Comparison of ENCODE assay signal across 7 mouse cellular contexts in the genomic region with DNA sequence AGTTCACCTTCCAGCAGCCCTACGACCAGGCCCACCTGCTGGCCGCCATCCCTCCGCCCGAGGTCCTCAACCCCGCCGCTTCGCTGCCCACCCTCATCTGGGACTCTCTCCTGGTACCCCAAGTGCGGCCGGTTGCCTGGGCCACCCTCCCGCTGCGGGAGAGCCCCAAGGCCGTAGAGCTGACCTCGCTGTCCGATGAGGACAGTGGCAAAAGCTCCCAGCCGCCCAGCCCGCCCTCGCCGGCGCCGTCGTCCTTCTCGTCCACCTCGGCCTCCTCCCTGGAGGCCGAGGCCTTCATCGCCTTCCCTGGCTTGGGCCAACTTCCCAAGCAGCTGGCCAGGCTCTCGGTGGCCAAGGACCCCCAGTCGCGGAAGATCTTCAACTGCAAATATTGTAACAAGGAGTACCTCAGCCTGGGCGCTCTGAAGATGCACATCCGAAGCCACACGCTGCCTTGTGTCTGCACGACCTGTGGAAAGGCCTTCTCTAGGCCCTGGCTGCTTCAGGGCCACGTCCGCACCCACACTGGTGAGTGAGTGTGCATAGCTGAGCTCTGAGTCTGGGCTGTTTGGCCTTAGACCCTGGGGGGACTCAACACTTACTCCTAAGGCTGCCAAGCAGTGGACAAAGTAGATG. TPM values are rescaled to one million over a fixed set of nuclear protein-coding genes. Genes with fewer than 3 reads are reported as not detected.
DNase-seq lines count a peak whose midpoint lies in the region; ATAC-seq and TF ChIP-seq lines count a peak whose summit lies in the region.

No protein-coding gene starts in this region.

- H3K9ac ChIP-seq in embryonic facial prominence, embryonic 12.5 days, result peak overlapping the region; percentile 86
- H3K9ac ChIP-seq in hindbrain, embryonic 14.5 days, result peak overlapping the region; percentile 56
- peak overlapping the region; percentile 23; the same call in 1 of the 2 replicates for H3K9ac ChIP-seq in midbrain, embryonic 15.5 days

- no peak for ATAC-seq in embryonic facial prominence, embryonic 12.5 days (ENCODE audit: insufficient number of reproducible peaks, insufficient read depth, low FRiP score, low TSS enrichment)
- ATAC-seq in hindbrain, embryonic 14.5 days (ENCODE audit: low FRiP score), result no peak
- ATAC-seq in midbrain, embryonic 15.5 days (replicated peaks), result peak; percentile 7; the same call in 1 of the 2 replicates

- H3K4me3 ChIP-seq in spleen, adult 2 months (ENCODE audit: extremely low read depth, insufficient read depth, insufficient read length), result peak overlapping the region; percentile 36
- peak overlapping the region; percentile 79 for H3K4me3 ChIP-seq in embryonic facial prominence, embryonic 12.5 days
- peak overlapping the region; percentile 44 for H3K4me3 ChIP-seq in hindbrain, embryonic 14.5 days (replicated peaks; ENCODE audit: low read length)
- peak overlapping the region; percentile 46 for H3K4me3 ChIP-seq in midbrain, embryonic 15.5 days
- no peak overlapping the region for H3K4me3 ChIP-seq in cerebellum, adult 2 months (replicated peaks; ENCODE audit: insufficient read depth, low read depth, low read length)

- no peak for TF ChIP-seq CTCF in spleen, adult 2 months (IDR thresholded peaks at IDR 0.05; ENCODE audit: extremely low read depth, insufficient read depth, insufficient read length, insufficient replicate concordance)
- no peak for TF ChIP-seq CTCF in cerebellum, adult 2 months (IDR thresholded peaks at IDR 0.05; ENCODE audit: borderline replicate concordance, insufficient read depth, low read depth, low read length)

- H3K27ac ChIP-seq in spleen, adult 2 months (ENCODE audit: insufficient read depth, low read length), result peak overlapping the region; percentile 4; the same call in 1 of the 2 replicates
- peak overlapping the region; percentile 96 for H3K27ac ChIP-seq in embryonic facial prominence, embryonic 12.5 days
- no peak overlapping the region for H3K27ac ChIP-seq in hindbrain, embryonic 14.5 days
- H3K27ac ChIP-seq in midbrain, embryonic 15.5 days, result no peak overlapping the region
- H3K27ac ChIP-seq in cerebellum, adult 2 months (ENCODE audit: insufficient read depth, low read length), result no peak overlapping the region

- peaks cover 6% of the 10 kb centered on the region for H3K4me1 ChIP-seq in spleen, adult 2 months (ENCODE audit: control insufficient read depth, insufficient read depth, insufficient read length)
- H3K4me1 ChIP-seq in embryonic facial prominence, embryonic 12.5 days, result peaks cover 42% of the 10 kb centered on the region
- H3K4me1 ChIP-seq in hindbrain, embryonic 14.5 days (replicated peaks; ENCODE audit: control insufficient read depth, insufficient read depth, low read length), result peaks cover 14% of the 10 kb centered on the region
- H3K4me1 ChIP-seq in midbrain, embryonic 15.5 days, result peaks cover 25% of the 10 kb centered on the region
- peaks cover 8% of the 10 kb centered on the region for H3K4me1 ChIP-seq in cerebellum, adult 2 months (ENCODE audit: control insufficient read depth, insufficient read depth, low read length)

- 77% methylated on average over 34 of the region's 34 CpGs for WGBS in spleen, adult 2 months
- 5% methylated on average over 34 of the region's 34 CpGs for WGBS in embryonic facial prominence, embryonic 12.5 days
- WGBS in hindbrain, embryonic 14.5 days, result 28% methylated on average over 32 of the region's 34 CpGs
- WGBS in midbrain, embryonic 15.5 days, result 32% methylated on average over 34 of the region's 34 CpGs
- WGBS in cerebellum, adult 2 months, result 60% methylated on average over 33 of the region's 34 CpGs

- H3K27me3 ChIP-seq in spleen, adult 2 months (ENCODE audit: control insufficient read depth, insufficient read depth, low read length), result no peaks in the 10 kb centered on the region
- peaks cover 14% of the 10 kb centered on the region for H3K27me3 ChIP-seq in embryonic facial prominence, embryonic 12.5 days
- peaks cover 50% of the 10 kb centered on the region for H3K27me3 ChIP-seq in hindbrain, embryonic 14.5 days (ENCODE audit: control insufficient read depth, insufficient read depth, low read length)
- peaks cover 49% of the 10 kb centered on the region for H3K27me3 ChIP-seq in midbrain, embryonic 15.5 days (replicated peaks)
- no peaks in the 10 kb centered on the region for H3K27me3 ChIP-seq in cerebellum, adult 2 months (ENCODE audit: control insufficient read depth, insufficient read depth, low read length)

- peak in 1 of 2 experiments; percentile 13 for DNase-seq in spleen, adult 2 months (ENCODE audit: low read depth in 1 of 2, low spot score in 2 of 2)
- no peak for DNase-seq in spleen, postnatal 14 days (ENCODE audit: low spot score in 2 of 2)
- DNase-seq in hindbrain, embryonic 14.5 days (ENCODE audit: low spot score), result no peak
- no peak for DNase-seq in cerebellum, adult 2 months
- no peak for DNase-seq in urinary bladder, adult 2 months (ENCODE audit: low spot score)

- H3K9me3 ChIP-seq in embryonic facial prominence, embryonic 12.5 days, result no peaks in the 10 kb centered on the region
- H3K9me3 ChIP-seq in hindbrain, embryonic 14.5 days (ENCODE audit: control insufficient read depth, low read length), result no peaks in the 10 kb centered on the region
- H3K9me3 ChIP-seq in midbrain, embryonic 15.5 days, result no peaks in the 10 kb centered on the region

- no peaks in the 10 kb centered on the region for H3K36me3 ChIP-seq in spleen, adult 2 months (ENCODE audit: control insufficient read depth, insufficient read depth, low read length)
- peaks cover 20% of the 10 kb centered on the region for H3K36me3 ChIP-seq in embryonic facial prominence, embryonic 12.5 days
- no peaks in the 10 kb centered on the region for H3K36me3 ChIP-seq in hindbrain, embryonic 14.5 days (replicated peaks; ENCODE audit: control insufficient read depth, insufficient read depth)
- H3K36me3 ChIP-seq in midbrain, embryonic 15.5 days (replicated peaks), result no peaks in the 10 kb centered on the region

- H3K4me2 ChIP-seq in embryonic facial prominence, embryonic 12.5 days (replicated peaks), result peak overlapping the region; percentile 82
- H3K4me2 ChIP-seq in hindbrain, embryonic 14.5 days (replicated peaks), result peak overlapping the region; percentile 95
- peak overlapping the region; percentile 87 for H3K4me2 ChIP-seq in midbrain, embryonic 15.5 days

- no peak for TF ChIP-seq POLR2A in spleen, adult 2 months (IDR thresholded peaks at IDR 0.05; ENCODE audit: low read depth, low read length)
- TF ChIP-seq POLR2A in cerebellum, adult 2 months (IDR thresholded peaks at IDR 0.05; ENCODE audit: borderline replicate concordance, insufficient read depth, low read length), result no peak

RNA-seq across cellular contexts. Expression of a gene that starts 0.8 kb away (rescaled TPM):
- 21.0 and 28.1 TPM in 2 replicates for polyA plus RNA-seq in spleen, adult 2 months (2012; rRNA removed)
- polyA plus RNA-seq in embryonic facial prominence, embryonic 12.5 days (2016; fragmentation: Nextera tagmentation; extraction: Ambion mirVana), result 76.3 and 83.4 TPM in 2 replicates
- 5.5 and 7.5 TPM in 2 replicates for polyA plus RNA-seq in hindbrain, embryonic 14.5 days (2014; fragmentation: Nextera tagmentation; extraction: Ambion mirVana)
- 5.1 and 6.4 TPM in 2 replicates for polyA plus RNA-seq in midbrain, embryonic 15.5 days (2015; fragmentation: Nextera tagmentation; extraction: Ambion mirVana)
- polyA plus RNA-seq in cerebellum, adult 2 months (2012; rRNA removed), result 1.1 and 1.9 TPM in 2 replicates
- polyA plus RNA-seq in urinary bladder, adult 2 months (2012; rRNA removed), result 21.3 and 31.0 TPM in 2 replicates

RNA-seq across cellular contexts. Expression of a gene that starts 46.1 kb away (rescaled TPM):
- polyA plus RNA-seq in spleen, adult 2 months (2012; rRNA removed), result 23.3 and 25.5 TPM in 2 replicates
- polyA plus RNA-seq in embryonic facial prominence, embryonic 12.5 days (2016; fragmentation: Nextera tagmentation; extraction: Ambion mirVana), result 14.3 and 16.3 TPM in 2 replicates
- 27.3 and 29.6 TPM in 2 replicates for polyA plus RNA-seq in hindbrain, embryonic 14.5 days (2014; fragmentation: Nextera tagmentation; extraction: Ambion mirVana)
- 34.3 and 34.7 TPM in 2 replicates for polyA plus RNA-seq in midbrain, embryonic 15.5 days (2015; fragmentation: Nextera tagmentation; extraction: Ambion mirVana)
- polyA plus RNA-seq in cerebellum, adult 2 months (2012; rRNA removed), result 80.2 and 88.0 TPM in 2 replicates
- polyA plus RNA-seq in urinary bladder, adult 2 months (2012; rRNA removed), result 15.1 and 15.2 TPM in 2 replicates

RNA-seq across cellular contexts. Expression of a gene that starts 46.3 kb away (rescaled TPM):
- polyA plus RNA-seq in spleen, adult 2 months (2012; rRNA removed), result 88.0 and 95.4 TPM in 2 replicates
- polyA plus RNA-seq in embryonic facial prominence, embryonic 12.5 days (2016; fragmentation: Nextera tagmentation; extraction: Ambion mirVana), result 94.4 and 96.9 TPM in 2 replicates
- polyA plus RNA-seq in hindbrain, embryonic 14.5 days (2014; fragmentation: Nextera tagmentation; extraction: Ambion mirVana), result 110 and 115 TPM in 2 replicates
- 131 and 140 TPM in 2 replicates for polyA plus RNA-seq in midbrain, embryonic 15.5 days (2015; fragmentation: Nextera tagmentation; extraction: Ambion mirVana)
- 101 and 106 TPM in 2 replicates for polyA plus RNA-seq in cerebellum, adult 2 months (2012; rRNA removed)
- 78.6 and 81.3 TPM in 2 replicates for polyA plus RNA-seq in urinary bladder, adult 2 months (2012; rRNA removed)

Comparison
In these comparisons a context has a peak if more than half of its experiments do, and no peak if none do; other contexts are left out.
1. H3K27ac ChIP-seq: peak in spleen, adult 2 months (single experiment) and embryonic facial prominence, embryonic 12.5 days (single experiment); none in hindbrain, embryonic 14.5 days (single experiment), midbrain, embryonic 15.5 days (single experiment) and cerebellum, adult 2 months (single experiment).
2. H3K9ac ChIP-seq: peak in every context shown above with its lines; median percentile 86 in embryonic facial prominence, embryonic 12.5 days; 56 in hindbrain, embryonic 14.5 days; 23 in midbrain, embryonic 15.5 days.
3. Peak in every context shown above with its lines, with median percentiles within 50 percentile points of each other: H3K4me2 ChIP-seq.